Mouse (Mus musculus) inflammation-experienced regulatory T-cells, adult 6 months (primary cell): ENCODE results near the gene Prkch. TPM values are rescaled to one million over a fixed set of nuclear protein-coding genes. Genes with fewer than 3 reads are reported as not detected.
A peak's percentile ranks its signal among the peaks of the same experiment; 100 is the strongest.

ENCODE experiments used
- ATAC-seq: one replicate; pipeline ENCODE4 v1.8.0; 2017
- polyA plus RNA-seq, 3 experiments: library from polyadenylated mRNA; unstranded; fragments of 100-300 nt; shearing (Covaris generic); gene quantifications; one replicate each; pipeline ENCODE4 v1.2.1; 2017

Prkch gene
- polyA plus RNA-seq, 3 experiments from 2014 or later, result 70.6 to 96.5 (median 76.2) TPM

- peak; percentile 41 for ATAC-seq
Measured at GRCm38 (mm10) chr12:73611741-73612140, 27.1 kb downstream of the Prkch start.

GRCm38 (mm10) chr12:73613183-73613582, 28.6 kb downstream of the Prkch start:
- no peak for ATAC-seq

- peak; percentile 42 for ATAC-seq
Measured at GRCm38 (mm10) chr12:73617652-73618051, 33.1 kb downstream of the Prkch start.

GRCm38 (mm10) chr12:73625277-73626032, 40.9 kb downstream of the Prkch start:
- peak; percentile 71 for ATAC-seq

- ATAC-seq, result no peak
Measured at GRCm38 (mm10) chr12:73627902-73628301, 43.3 kb downstream of the Prkch start.

- ATAC-seq, result peak; percentile 20
Measured at GRCm38 (mm10) chr12:73630596-73630995, 46.0 kb downstream of the Prkch start.

- peak; percentile 56 for ATAC-seq
Measured at GRCm38 (mm10) chr12:73631148-73631547, 46.6 kb downstream of the Prkch start.

- peak; percentile 4 for ATAC-seq
Measured at GRCm38 (mm10) chr12:73632671-73633244, 48.2 kb downstream of the Prkch start.

- peak; percentile 63 for ATAC-seq
Measured at GRCm38 (mm10) chr12:73633707-73634106, 49.1 kb downstream of the Prkch start.

GRCm38 (mm10) chr12:73639571-73639970, 55.0 kb downstream of the Prkch start:
- ATAC-seq, result no peak

GRCm38 (mm10) chr12:73641183-73641582, 56.6 kb downstream of the Prkch start:
- ATAC-seq, result peak; percentile 55

GRCm38 (mm10) chr12:73645216-73645615, 60.6 kb downstream of the Prkch start:
- peak; percentile 54 for ATAC-seq

GRCm38 (mm10) chr12:73647686-73648085, 63.1 kb downstream of the Prkch start:
- peak; percentile 64 for ATAC-seq

GRCm38 (mm10) chr12:73656568-73657204, 72.1 kb downstream of the Prkch start:
- ATAC-seq, result peak; percentile 74

- ATAC-seq, result peak; percentile 77
Measured at GRCm38 (mm10) chr12:73663421-73663820, 78.8 kb downstream of the Prkch start.

- ATAC-seq, result no peak
Measured at GRCm38 (mm10) chr12:73666701-73667100, 82.1 kb downstream of the Prkch start.

GRCm38 (mm10) chr12:73667607-73668006, 83.0 kb downstream of the Prkch start:
- ATAC-seq, result no peak

- peak; percentile 9 for ATAC-seq
Measured at GRCm38 (mm10) chr12:73670739-73671138, 86.1 kb downstream of the Prkch start.

GRCm38 (mm10) chr12:73671540-73671939, 86.9 kb downstream of the Prkch start:
- ATAC-seq, result no peak

GRCm38 (mm10) chr12:73672007-73672406, 87.4 kb downstream of the Prkch start:
- no peak for ATAC-seq

GRCm38 (mm10) chr12:73673783-73674182, 89.2 kb downstream of the Prkch start:
- no peak for ATAC-seq

- ATAC-seq, result no peak
Measured at GRCm38 (mm10) chr12:73675212-73675611, 90.6 kb downstream of the Prkch start.

GRCm38 (mm10) chr12:73679400-73679801, 94.8 kb downstream of the Prkch start:
- ATAC-seq, result peak; percentile 61

- ATAC-seq, result no peak
Measured at GRCm38 (mm10) chr12:73682921-73683346, 98.3 kb downstream of the Prkch start.
